Mouse (Mus musculus): ENCODE results near the gene Pde2a.

- TF ChIP-seq GATA1 (IDR thresholded peaks at IDR 0.05; ENCODE audit: low read length) = no peak
- no peak for TF ChIP-seq TAL1 (IDR thresholded peaks at IDR 0.05; ENCODE audit: low read length)
These were observed 28.5 kb upstream of the Pde2a start for GRCm38 (mm10) chr7:101393015-101393414.

Measured in erythroblast, embryonic 14.5 days (primary cell).